Mouse (Mus musculus) induced T-regulatory cell, adult 2 months (primary cell): Measurements from ENCODE around the gene Ifitm7.
"Not testable (repeated sequence)": the region's sequence is repeated elsewhere in the genome, so short reads cannot be mapped to it uniquely, and the experiment has no call there.

Experiments
- DNase-seq: peaks from one replicate; pipeline ENCODE4 v3.0.0-alpha.2; 2012; ENCODE audit warnings: low read depth

Ifitm7 gene

DNA sequence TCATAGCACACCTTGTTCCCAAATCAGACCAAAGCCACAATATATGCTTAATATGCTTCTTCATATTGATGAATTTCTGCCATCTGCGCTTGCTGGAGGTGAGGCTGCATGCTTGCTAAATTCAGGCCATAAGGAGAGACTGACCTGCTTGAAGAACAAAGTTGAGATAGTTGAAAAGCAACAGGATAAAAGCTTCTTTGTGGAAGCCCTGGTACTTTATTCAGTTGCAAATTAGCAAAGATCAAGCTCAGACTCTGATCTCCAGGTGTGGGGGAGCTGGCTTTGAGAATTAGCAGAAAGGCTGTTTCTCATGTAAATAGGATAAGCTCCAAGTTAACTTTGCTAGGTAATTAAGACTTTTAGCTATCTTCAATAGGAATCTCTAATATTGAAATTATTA lies 9.7 kb downstream of the Ifitm7 start:
- not testable (repeated sequence) for DNase-seq

DNA sequence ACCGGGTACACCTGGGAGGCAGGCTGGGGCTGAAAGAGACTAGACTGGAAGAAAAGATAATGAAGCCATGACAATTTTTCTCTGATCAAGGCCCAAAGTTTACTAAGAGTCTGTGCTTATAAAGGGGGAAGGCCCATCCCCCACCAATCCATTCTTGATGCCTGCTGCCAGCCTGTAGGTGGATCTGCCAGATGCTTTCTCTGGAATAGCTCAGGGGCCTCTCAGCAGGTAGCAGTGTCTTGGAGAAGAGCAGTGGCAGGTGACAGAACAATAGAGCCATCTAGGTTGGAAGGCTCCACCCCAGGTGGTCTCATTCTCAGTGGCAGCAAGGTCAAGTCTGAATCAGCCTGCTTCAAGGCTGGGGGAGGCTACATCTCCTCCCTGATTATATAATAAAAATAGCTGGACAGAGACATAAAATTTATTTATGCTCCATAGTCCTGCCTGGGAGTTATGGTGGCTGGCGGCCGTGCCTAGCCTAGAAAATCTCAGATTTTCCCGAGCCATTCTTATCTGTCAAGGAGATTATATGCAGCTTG lies 10.3 kb downstream of the Ifitm7 start:
- not testable (repeated sequence) for DNase-seq

DNA sequence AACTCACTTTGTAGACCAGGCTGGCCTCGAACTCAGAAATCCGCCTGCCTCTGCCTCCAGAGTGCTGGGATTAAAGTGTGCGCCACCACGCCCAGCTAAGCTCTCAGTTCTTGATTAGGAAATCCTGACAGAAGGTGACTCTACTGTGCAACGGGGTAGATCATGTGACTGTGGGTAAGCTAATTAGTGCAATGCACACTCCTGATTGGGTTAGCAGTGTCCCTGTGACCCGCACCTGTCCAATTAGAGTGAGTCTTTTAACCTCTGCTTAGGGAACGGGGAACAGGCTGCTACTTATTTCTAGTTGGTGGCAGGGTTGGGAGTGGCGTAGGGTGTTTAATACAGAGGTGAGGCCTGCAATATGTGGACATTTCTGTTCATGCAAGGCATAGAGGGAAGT lies 14.6 kb downstream of the Ifitm7 start:
- no peak for DNase-seq

- no peak for DNase-seq
Observed at GRCm38 (mm10) chr16:13969096-13969495, 17.6 kb downstream of the Ifitm7 start.

GRCm38 (mm10) chr16:13962053-13962452 lies 24.6 kb downstream of the Ifitm7 start:
- no peak for DNase-seq

- DNase-seq: no peak
Observed at GRCm38 (mm10) chr16:13951245-13951644, 35.4 kb downstream of the Ifitm7 start.

GRCm38 (mm10) chr16:13946306-13946705 lies 40.4 kb downstream of the Ifitm7 start:
- no peak for DNase-seq

GRCm38 (mm10) chr16:13945153-13945552 lies 41.5 kb downstream of the Ifitm7 start:
- DNase-seq: no peak

GRCm38 (mm10) chr16:13944752-13945151 lies 41.9 kb downstream of the Ifitm7 start:
- no peak for DNase-seq

GRCm38 (mm10) chr16:13944178-13944577 lies 42.5 kb downstream of the Ifitm7 start:
- no peak for DNase-seq

GRCm38 (mm10) chr16:13940847-13941395 lies 45.8 kb downstream of the Ifitm7 start:
- DNase-seq: no peak

DNA sequence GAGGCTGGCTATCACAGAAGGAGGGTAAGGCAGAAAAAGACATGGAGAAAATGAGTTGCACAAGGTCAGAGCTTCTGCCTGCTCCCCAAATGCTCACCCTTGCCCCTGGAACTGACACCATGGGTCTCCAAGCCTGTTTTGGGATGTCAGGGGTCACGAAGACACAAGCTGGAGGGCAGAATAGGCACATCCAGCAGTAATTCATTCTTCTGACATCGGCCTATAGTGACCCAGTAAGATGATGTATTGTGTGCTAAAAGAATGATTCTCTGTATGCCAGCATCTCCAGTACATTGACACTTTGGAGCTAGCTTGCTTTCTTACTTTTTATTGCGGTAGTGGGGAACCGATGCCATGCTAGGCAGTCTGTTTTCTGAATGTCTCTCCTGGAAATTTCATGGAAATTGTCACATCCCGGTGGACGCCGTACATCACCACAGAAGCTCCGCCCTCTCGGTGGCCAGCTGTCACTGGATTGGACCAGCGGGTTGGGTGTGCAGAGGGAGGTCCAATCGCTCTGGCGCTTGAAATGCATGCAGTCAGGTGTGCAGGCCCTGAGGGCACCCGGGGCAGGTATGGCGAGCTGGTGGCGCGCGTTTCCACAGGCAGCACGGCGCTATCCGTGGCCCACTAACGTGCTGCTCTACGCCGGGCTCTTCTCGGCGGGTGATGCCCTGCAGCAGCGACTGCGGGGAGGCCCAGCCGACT lies 46.4 kb downstream of the Ifitm7 start:
- DNase-seq: no peak
